Mouse (Mus musculus) neural tube, embryonic 10.5 days (tissue): Measurements from ENCODE around the gene Cdh4.

Source experiments
- DNase-seq: peaks from one replicate; pipeline ENCODE4 v3.0.0-alpha.2; 2017; ENCODE audit warnings: low spot score; ENCODE audit errors: extremely low spot score

Gene Cdh4

DNA sequence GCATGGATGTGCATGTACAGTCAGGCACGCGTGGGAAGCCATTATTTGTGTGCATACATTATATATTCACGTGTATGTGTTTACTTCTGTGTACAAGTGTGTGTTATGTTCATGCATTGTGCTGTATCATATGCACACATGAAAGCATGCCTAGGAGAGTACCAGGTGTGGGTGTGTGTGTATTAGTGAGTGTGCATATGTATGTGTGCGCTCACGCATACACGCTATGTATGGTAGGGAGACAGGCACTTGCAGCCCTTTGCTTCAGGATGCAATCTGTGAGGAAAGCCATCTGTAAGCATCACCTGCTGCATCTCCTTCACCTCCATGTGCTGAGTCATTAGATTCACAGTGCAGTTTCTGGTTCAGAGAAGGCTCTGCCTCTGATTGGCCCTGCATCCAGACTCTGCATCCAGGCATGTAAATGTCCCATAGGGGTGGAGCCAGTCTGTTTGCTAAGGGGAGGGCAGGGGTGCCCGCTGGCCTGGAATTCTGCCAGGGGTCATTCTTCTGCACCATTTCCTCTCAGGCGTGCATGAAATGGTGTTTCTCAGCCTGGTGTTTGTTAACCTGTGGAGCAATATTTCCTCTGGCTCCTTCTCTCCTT is 25.7 kb downstream of the Cdh4 start:
- DNase-seq: no peak

DNA sequence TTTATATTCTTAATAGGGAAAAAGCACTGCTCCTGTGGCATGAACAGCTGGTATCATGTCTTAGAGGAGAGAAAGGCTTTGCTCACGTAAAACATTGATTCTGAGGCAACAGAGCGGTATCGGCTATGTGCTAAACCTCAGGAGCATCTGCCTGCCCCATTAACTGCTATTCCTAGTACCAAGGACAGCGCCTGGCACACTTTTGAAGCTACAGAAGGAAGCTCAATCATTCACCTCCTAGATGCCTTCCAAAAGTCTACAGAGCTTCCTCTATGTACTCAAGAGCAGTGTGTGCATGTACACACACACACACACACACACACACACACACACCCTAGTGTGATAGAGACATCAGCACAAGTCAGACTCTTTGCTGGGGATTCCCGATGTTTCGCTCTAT is 34.4 kb downstream of the Cdh4 start:
- DNase-seq: peak; percentile 21

DNA sequence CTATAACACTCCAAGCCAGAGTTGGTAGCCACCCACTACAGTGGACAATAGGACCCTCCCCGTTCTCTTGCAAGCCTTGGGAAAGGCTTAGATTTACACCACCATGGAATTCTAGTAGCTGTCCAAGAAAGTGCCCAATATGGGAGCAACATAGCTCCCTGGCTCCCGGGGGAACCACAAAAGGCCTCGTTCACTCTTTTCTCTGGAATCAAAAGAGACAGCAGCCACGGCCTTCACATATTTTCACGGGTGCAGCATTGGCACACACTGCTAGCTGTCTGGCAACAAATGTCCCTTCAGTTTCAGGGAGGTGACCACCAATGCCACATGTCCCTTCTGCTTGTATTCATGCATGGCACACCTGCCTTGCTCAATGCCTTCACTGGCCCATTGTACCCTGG is 38.6 kb downstream of the Cdh4 start:
- no peak for DNase-seq

GRCm38 (mm10) chr2:179481363-179481762 is 39.1 kb downstream of the Cdh4 start:
- no peak for DNase-seq

GRCm38 (mm10) chr2:179488526-179489139 is 46.4 kb downstream of the Cdh4 start:
- DNase-seq: no peak

DNA sequence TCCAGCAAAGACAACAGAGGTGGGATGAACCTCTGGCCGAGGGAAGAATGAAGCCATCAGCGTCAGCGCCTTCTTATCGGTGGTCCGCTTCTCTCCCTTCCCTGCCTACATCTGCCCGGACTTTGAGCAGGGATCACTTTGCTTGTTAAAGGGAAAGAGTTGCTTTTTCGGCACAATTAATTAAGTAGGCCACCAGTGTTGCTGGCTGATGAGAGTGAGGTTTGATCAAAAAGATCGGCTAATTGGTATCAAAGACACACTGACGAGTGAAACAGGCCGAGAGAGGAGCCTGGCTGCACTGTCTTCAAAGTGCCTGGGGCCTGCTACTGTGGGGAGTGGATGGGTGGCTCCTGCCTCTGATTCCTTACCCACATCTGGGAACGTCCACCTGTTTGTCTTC is 49.7 kb downstream of the Cdh4 start:
- no peak for DNase-seq

DNA sequence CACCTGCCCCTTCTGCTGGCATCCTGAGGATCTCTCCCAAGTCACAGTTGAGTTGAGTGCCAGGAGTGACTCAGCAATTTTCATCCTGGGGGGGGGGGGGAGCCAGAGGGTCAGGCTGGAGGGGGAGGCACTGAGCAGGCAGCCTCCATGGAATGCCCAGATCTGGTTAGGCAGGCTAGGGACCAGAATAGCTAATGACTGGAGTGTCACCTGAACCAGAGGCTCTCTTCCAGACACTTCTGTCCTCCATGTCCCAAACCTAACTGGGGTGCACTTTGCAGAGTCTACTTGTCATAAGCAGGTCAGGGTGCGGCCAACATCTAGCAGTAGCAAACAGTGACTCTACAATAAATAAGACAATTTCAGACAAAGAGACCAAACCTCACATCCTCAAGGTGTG is 52.0 kb downstream of the Cdh4 start:
- no peak for DNase-seq

DNA sequence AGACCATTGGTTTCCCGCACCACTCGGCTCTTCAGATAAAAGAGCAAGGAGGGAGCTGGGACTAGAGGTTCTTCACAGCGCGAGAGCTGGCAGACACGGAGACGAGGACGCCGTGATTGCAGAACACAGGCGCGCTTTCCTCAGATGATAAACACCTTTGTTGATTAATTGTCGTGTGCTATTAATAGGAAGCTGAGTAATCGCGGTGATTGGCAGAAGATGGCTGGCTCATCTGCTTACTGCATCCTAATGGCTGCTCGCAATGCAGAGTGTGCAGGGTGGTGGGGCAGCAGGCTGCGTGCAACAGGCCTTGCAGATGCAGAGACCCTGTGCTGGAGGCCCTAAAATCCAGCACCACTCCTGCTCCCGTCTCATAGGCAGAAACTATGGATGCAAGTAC is 68.2 kb downstream of the Cdh4 start:
- DNase-seq: no peak

- DNase-seq: no peak
Measured at GRCm38 (mm10) chr2:179516559-179516958, 74.3 kb downstream of the Cdh4 start.

GRCm38 (mm10) chr2:179518456-179519032 is 76.3 kb downstream of the Cdh4 start:
- no peak for DNase-seq

DNA sequence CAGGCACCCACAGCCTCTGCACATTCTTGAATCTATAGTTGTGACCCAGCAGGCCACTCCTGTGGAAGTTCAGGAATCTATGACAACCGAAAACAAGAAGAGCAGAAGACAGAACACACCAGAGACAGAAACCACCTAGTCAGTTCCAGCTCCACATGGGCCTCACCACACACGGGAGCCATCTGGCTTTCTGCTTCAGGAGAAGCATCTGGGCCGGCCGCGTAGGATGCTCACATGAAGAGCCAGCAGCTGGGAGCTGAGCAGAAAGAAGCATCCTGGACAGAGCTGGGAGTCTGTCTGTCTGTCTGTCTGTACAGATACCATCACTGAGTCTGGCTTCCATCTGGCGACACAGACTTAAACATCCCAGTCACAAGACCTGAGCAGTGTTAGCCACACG is 76.9 kb downstream of the Cdh4 start:
- no peak for DNase-seq

DNA sequence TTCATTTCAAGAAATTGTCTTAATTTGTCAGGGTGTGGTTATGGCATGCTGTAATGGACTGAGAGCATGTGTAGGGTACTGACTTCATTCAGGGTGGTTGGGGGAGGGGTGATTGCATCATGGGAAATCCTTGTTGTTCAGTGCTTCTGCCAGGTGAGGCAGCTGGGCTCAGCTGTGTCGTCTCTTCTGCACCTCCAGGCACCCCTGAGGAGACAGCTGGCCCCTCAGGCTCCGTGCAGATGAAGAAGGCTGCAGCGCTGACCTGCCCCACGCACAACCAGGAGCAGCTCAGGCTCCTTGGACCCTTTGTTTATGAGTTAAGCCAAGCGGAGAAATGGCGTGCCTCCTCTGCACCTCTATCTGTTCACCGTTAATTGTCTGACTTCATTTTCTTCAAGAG is 77.7 kb downstream of the Cdh4 start:
- DNase-seq: no peak

DNA sequence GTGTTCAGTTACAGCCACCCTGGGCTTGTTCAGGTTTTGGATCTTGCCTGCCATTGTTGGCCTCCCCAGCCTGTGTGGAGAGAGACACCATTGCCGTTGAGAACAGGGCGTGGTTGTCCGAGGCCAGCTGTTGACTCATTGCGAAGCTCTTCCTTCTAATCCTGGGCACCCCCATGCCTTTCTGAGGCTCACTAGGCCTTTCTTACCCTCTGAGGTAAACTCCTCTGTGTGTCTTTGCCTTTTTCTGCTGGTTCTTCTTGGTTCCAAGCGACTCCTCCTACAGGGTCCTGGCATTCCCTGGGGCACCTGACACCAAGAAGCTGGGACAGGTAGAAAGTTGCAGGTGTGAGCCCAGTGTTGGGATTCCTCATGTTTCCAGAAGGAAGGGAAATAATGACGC is 78.7 kb downstream of the Cdh4 start:
- DNase-seq: no peak

DNA sequence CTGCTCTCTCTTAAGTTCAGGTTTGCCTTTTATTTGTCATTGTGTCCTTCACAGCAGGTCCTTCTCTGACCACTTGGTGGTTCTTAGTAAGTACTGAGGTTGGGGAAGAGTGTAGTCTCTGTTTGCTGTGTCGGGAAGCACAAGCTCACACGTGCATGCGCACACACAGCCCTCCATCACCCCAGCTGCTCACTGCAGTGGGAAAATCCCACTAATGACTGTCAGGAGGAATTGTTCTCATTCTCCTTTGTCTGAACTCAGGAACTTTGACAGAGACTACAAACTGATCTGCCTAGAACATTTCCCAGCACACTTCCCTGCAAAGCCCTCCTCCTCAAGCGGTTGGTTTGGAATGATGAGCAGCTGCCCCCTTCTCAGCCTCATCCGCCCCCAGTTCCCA is 79.2 kb downstream of the Cdh4 start:
- DNase-seq: no peak

- DNase-seq: no peak
Measured at GRCm38 (mm10) chr2:179522141-179522540, 79.9 kb downstream of the Cdh4 start.

- no peak for DNase-seq
Measured at GRCm38 (mm10) chr2:179526976-179527375, 84.7 kb downstream of the Cdh4 start.

DNA sequence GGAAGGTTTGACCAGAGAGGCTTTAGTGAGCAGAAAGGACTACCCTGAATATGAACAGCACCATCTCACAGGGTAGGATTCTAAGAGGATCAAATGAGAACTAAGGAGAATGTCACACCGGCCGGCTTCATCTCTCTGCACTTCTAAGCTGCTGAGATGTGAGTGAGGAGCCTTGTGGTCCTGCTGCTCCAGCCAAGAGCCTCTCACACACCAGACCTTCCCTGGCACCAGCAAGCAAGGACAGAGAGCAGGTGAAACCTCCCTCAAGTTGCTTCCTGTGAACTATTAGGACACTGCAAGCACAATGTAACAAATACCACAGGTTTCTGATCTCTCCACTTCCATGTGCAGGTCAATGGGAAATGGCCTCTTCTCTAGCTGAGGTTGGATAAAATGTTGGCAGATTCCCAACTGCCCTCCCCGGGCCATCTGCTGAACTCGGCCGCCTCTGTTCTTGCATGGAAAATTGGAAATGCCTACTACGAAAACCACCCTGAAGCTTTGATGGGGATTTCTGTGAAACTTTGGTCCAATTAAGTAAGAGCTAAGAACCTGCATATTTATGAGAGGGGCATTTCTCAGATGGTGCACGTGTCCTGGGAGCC is 88.3 kb downstream of the Cdh4 start:
- DNase-seq: no peak

DNA sequence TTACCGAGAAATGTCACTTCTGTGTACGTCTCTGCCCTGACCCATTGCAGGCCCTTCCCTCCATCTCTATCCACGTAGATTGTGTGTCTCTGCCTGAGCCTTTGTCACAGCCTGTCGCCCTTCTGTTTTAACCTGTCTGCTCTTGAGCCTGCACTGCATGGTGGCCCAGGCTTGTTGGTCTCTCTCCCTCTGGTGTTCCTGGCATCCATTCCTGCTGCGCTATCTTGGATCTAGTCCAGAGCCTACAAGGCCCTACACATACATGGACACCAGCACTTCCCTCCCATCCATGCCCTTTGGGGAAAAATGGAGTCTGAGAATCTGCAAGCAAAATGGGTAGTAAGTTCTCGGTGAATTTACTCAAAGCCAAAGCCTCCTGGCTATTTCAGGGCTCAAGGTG is 91.0 kb downstream of the Cdh4 start:
- DNase-seq: no peak

DNA sequence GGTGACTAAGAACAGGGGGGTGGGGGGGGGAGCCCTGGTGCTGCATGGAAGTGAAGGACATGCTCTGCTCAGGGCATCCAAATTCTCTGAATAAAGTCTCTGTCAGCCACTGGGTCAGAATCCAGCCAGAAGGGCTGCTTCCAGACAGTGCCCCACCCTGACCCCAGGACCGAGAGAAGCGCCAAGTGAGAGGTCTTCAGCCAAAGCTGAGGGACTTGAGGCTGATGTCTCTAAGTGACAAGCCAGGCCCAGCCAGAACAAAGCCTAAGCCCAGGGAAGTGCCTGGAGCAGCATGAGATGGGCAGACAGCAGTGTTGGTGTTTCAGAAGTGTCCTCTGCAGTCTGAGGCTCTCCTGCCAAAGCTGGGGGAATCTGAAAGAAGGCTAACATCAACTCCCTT is 91.7 kb downstream of the Cdh4 start:
- no peak for DNase-seq

DNA sequence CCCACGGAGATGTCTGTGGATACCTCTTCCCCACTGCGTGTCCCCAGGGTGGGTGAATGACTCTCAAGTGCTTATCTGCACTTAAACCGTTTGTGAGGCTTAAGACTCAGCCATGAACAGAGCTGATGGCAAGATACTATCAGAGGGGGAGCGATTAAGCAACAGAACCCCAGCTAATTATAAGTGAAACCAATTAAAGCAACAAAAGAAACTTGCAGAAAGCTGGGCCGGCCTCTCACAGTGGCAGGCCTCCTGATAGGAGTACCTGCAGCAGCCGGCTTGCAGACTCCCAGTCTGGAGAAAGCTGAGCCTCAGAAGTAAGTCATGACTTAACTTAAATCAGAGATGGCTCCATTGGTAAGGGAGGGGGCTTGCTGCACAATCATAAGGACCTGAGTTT is 93.0 kb downstream of the Cdh4 start:
- no peak for DNase-seq

GRCm38 (mm10) chr2:179536762-179537161 is 94.5 kb downstream of the Cdh4 start:
- DNase-seq: no peak

- DNase-seq: peak; percentile 49
Measured at GRCm38 (mm10) chr2:179537390-179537789, 95.2 kb downstream of the Cdh4 start.
